Mouse (Mus musculus) kidney, adult 8-10 months (tissue): ENCODE results near the gene Ubtd1.
"Not testable (repeated sequence)": the region's sequence is repeated elsewhere in the genome, so short reads cannot be mapped to it uniquely, and the experiment has no call there.

Source experiments
- DNase-seq, 2 experiments: peaks; one replicate each; pipeline ENCODE4 v3.0.0; 2022

Ubtd1 gene

GRCm38 (mm10) chr19:42071221-42071620 lies 89.7 kb downstream of the Ubtd1 start:
- no peak for DNase-seq

GRCm38 (mm10) chr19:42071886-42072608 lies 90.5 kb downstream of the Ubtd1 start:
- DNase-seq, result peak; percentile 76 to 88

DNA sequence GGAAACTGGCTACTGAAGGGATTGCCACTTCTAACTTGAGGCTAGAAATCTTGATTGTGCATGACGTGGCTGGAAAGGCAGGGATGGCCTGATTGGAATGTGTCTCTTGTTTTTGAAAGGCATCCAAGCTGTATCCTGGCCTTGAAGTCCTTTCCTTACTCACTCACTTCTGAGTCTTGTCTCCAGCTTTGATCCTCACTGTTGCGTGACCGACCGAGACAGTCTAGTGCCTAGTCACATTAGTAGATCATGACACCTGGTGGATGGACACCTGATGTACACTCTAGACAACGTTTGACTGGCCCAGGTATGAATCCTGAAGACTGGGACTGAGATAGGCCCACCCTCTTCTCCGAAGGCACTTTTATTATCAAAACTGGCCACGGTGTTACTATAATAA lies 91.2 kb downstream of the Ubtd1 start:
- peak; percentile 69 to 76 for DNase-seq

- DNase-seq, result no peak
Observed at GRCm38 (mm10) chr19:42075051-42075450, 93.5 kb downstream of the Ubtd1 start.

DNA sequence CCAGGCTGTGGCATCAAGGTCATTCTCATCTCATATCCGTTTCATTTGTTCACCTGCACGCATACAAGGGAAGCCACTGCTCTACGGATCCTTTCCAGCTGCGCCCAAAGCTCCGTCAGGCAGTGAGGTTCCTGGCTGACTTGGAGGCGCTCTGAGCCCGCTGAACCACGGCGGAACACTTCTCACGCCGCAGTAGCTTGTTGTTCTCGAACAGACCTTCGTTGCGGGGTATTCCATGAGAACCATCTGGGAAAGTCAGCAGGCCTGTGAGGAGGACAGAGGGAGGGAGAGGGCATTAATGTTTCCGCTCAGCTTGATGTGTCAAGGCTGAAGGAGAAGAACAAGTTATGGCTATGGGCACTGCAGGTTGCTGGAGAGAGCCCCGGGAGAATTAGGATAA lies 94.4 kb downstream of the Ubtd1 start:
- DNase-seq, result no peak

DNA sequence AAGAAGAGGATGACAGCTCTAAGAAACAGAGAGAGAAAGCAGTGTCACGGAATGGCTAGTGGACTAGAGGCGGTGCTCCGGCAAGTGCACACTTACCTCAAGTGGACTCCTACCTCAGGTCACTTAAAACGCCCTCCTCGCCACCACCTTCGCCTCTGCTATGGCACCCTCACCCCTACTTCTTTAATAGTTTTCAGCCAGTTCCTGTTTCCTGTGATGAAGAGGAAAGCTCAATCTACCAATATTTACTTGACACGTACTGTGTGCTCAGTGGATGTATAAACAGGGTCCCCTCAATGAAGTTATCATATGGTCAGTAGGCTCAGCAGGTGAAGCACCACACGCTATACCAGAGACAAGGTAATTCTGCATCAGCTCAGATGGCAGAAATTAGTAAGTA lies 97.0 kb downstream of the Ubtd1 start:
- DNase-seq, result no peak

GRCm38 (mm10) chr19:42079006-42079405 lies 97.4 kb downstream of the Ubtd1 start:
- no peak for DNase-seq

GRCm38 (mm10) chr19:42079950-42080349 lies 98.4 kb downstream of the Ubtd1 start:
- peak in 1 of 2 experiments; percentile 56 for DNase-seq

DNA sequence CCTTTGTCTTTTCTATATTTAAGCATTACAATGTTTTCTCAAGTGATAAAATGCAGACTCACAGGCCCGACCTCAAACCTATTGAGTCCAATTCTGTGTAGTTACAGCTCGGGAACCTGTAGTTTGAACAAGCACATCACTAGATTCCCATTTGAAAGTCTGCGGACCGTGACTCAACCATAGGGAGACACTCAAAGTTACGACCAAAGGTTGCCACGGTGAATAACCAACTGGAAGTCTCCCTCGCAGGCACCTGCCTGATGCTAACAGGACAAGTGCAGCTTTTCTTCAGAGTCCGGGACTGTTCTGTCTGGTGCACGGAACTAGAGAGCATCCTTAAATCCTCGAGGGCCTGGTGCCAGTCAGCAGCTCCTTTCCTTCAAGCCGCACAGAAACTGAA lies 98.9 kb downstream of the Ubtd1 start:
- no peak for DNase-seq

GRCm38 (mm10) chr19:42081613-42082012 lies 100.0 kb downstream of the Ubtd1 start:
- not testable (repeated sequence) for DNase-seq
